Comparison of ENCODE assay signal across 1 mouse cellular context in the genomic region with DNA sequence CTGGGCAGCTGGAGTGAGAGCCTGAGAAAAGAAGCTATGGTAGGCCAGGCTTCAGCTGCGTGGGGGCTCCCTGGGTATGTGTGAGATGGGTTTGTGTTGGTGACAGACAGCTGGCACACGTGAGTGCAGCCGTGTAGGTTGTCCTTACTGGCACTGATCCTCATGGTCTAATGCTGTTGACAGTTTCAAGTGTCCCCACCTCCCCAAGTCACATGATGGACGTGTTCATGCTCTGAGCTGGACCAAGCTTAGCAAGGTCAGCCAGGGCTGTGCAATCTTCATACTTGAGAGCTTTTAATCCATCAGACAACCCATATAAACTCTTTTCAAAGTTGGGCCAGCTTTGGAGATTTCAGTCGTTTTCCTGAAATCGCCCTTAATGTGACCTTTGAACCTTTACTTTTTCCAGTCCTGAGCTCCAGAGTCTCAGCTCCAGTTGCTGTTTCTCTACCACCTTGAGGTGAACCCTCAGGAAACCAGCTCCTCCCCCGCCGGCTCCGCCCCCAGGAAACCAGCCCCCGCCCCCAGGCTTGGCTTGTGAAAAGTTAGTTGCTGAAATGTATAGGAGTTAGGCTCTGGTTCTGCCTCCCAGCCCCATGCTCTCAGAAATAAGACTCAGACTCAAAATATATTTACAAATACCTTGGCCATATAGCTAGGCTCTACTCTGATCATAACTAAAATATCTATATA.
TF ChIP-seq lines count a peak whose summit lies in the region.

No protein-coding gene starts in this region.

TF ChIP-seq in MEL, 35 proteins besides CTCF, POLR2A, EP300 and RAD21:
- TF ChIP-seq ZMIZ1 (IDR thresholded peaks at IDR 0.05; ENCODE audit: low read depth, low read length) (no peak), POLR2AphosphoS2 (IDR thresholded peaks at IDR 0.05; ENCODE audit: low read length) (no peak), ZKSCAN1 (IDR thresholded peaks at IDR 0.05; ENCODE audit: low read depth, low read length) (no peak), POLR2AphosphoS5 (IDR thresholded peaks at IDR 0.05; ENCODE audit: borderline replicate concordance, low read depth, low read length) (no peak), E2F4 (IDR thresholded peaks at IDR 0.05; ENCODE audit: borderline replicate concordance, low read depth, low read length) (no peak), TCF12 (IDR thresholded peaks at IDR 0.05; ENCODE audit: low read depth, low read length) (no peak), ELF1 (IDR thresholded peaks at IDR 0.05; ENCODE audit: low read depth, low read length) (no peak), MAZ (IDR thresholded peaks at IDR 0.05; ENCODE audit: low read depth, low read length) (no peak), USF1 (IDR thresholded peaks at IDR 0.05; ENCODE audit: low read depth, low read length) (no peak), KAT2A (conservative IDR thresholded peaks at IDR 0.05; ENCODE audit: low read depth, low read length) (no peak), ZNF384 (IDR thresholded peaks at IDR 0.05; ENCODE audit: low read depth, low read length) (no peak), ZC3H11A (IDR thresholded peaks at IDR 0.05; ENCODE audit: low read depth, low read length) (no peak), ETS1 (IDR thresholded peaks at IDR 0.05; ENCODE audit: low read depth, low read length) (no peak), NRF1 (IDR thresholded peaks at IDR 0.05; ENCODE audit: insufficient read depth, low read depth, low read length, poor library complexity, severe bottlenecking) (no peak), MYB (IDR thresholded peaks at IDR 0.05; ENCODE audit: low read depth, low read length) (no peak), BHLHE40 (IDR thresholded peaks at IDR 0.05; ENCODE audit: borderline replicate concordance, low read depth, low read length) (no peak), GATA1 (IDR thresholded peaks at IDR 0.05; ENCODE audit: low read depth, low read length) (no peak), CHD1 (IDR thresholded peaks at IDR 0.05; ENCODE audit: low read depth, low read length) (no peak), GABPA (IDR thresholded peaks at IDR 0.05; ENCODE audit: low read depth, low read length) (no peak), SMC3 (IDR thresholded peaks at IDR 0.05; ENCODE audit: low read depth, low read length) (no peak)
TF ChIP-seq in MEL: peak in this region for 0.
